Mouse (Mus musculus) CH12.LX (cell line): ENCODE measurements around the gene Kctd12.

Source experiments
- CTCF ChIP-seq, 2 experiments: IDR thresholded peaks in 1 of 2; conservative IDR thresholded peaks in 1 of 2; 2 replicates each; pipeline ENCODE4 v1.5.1; 2011 to 2012; ENCODE audit warnings: low read depth in 2 of 2, low read length in 2 of 2, improper control_type of control experiment in 1 of 2, inconsistent platforms in 1 of 2, mild to moderate bottlenecking in 1 of 2, moderate library complexity in 1 of 2
- POLR2A ChIP-seq: IDR thresholded peaks from 2 replicates; pipeline ENCODE4 v1.6.1; 2011; ENCODE audit warnings: low read depth, mild to moderate bottlenecking, improper control_type of control experiment, low read length
- ZKSCAN1 ChIP-seq: IDR thresholded peaks from 2 replicates; pipeline ENCODE4 v1.6.1; 2012; ENCODE audit warnings: low read depth, inconsistent platforms, low read length, improper control_type of control experiment, borderline replicate concordance
- ZMIZ1 ChIP-seq: IDR thresholded peaks from 2 replicates; pipeline ENCODE4 v1.6.1; 2012; ENCODE audit warnings: low read depth, mild to moderate bottlenecking, inconsistent platforms, low read length, improper control_type of control experiment

DNA sequence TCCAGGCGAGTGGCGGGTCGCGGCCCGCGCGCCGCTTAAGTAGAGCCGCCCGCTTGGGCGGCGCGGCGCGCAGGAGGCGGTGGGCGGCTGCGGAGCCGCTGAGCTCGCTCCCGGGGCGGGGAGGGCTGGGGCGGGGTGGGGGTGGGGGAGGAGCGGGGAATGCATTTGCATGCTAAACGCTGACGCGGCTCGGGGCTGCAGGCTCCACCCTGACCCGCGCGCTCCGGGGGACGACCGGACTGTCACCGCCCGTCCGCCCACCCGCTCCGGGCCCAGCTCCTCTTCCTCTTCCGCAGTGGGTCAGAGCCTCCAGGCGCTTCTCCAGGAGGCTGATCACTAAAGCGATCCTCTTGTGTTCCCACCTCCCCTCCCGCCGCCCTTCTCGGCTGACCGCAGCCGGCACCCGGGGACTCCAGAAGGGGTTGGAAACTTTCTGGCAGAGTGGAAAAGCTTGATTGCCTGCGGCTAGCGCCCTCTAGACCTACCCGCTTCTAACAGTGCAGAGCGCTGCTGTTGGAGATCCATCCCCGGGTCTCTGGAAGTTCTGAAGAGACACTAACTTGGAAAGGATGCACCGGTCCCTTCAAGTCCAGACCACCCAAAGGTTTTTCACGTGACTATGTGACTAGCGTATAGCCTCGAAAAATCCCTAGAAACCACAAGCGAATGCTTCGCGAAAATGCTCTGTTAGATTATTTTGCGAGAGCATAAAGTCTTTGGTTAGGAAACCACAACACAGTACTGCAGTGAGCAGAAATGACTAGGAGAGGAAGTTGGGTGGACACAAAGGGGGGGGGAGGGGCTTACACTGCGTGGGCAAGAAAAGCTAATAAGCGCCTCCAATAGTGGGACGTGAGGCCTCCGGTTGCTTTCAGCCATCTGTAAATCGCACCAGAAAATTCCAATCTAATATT, at the start of gene Kctd12:
- TF ChIP-seq ZKSCAN1 (no peak), CTCF (conservative IDR thresholded peaks at IDR 0.05 in 1 of 2, IDR thresholded peaks at IDR 0.05 in 1 of 2; ENCODE audit: low read depth in 2 of 2, low read length in 2 of 2) (peak in 1 of 2 experiments; percentile 62; a peak in 2 of 4 replicates), POLR2A (peak; percentile 63), ZMIZ1 (no peak)
